Mouse (Mus musculus): ENCODE results near the gene Vmn2r43. TPM values are rescaled to one million over a fixed set of nuclear protein-coding genes. Genes with fewer than 3 reads are reported as not detected.
"Not testable (repeated sequence)": the region's sequence is repeated elsewhere in the genome, so short reads cannot be mapped to it uniquely, and the experiment has no call there.

Gene Vmn2r43
- not detected for total RNA-seq (2021)
- long read RNA-seq, experiment 1: 0 reads
- long read RNA-seq, experiment 2: 0 reads

DNA sequence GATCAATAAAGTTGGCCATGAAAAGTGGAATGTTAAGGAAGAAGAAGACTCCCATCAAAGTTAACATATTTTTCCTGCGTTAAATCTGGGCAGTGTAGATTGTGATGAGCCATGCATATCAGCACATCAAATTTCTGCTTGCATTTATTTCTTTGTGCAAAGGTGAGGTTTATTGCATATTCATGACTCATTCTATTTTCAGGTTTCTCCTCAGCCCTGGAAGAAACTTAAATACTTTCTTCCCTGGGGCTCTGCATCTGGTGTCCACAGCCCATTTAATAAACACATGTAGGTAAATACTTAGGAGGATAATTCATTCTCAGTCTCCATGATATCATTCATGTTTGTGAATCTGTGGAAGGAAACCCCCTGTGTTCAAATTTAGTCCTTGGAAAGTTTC is at the start of gene Vmn2r43:
Gene Vmn2r43, minus strand, starts transcription at position 101 of the 400 bp plus-strand sequence.
- not testable (repeated sequence) for DNase-seq (ENCODE audit: low spot score in 2 of 2)

- DNase-seq (ENCODE audit: low spot score in 2 of 2): not testable (repeated sequence)
Observed at GRCm38 (mm10) chr7:8200220-8200619, 60.2 kb downstream of the Vmn2r43 start, which contains the start of gene Vmn2r42. Gene Vmn2r42 (minus strand): TSS chr7:8200320.

Other genes with a start within 250 kb of the Vmn2r43 start
- gene Vmn2r41, start 98.9 kb downstream of the Vmn2r43 start, total RNA-seq (2021): not detected
- not detected for gene Vmn2r42, start 60.3 kb downstream of the Vmn2r43 start, total RNA-seq (2021)
- not detected for gene Vmn2r44, start 122.7 kb upstream of the Vmn2r43 start, total RNA-seq (2021)
- not detected for gene Vmn2r45, start 228.5 kb upstream of the Vmn2r43 start, total RNA-seq (2021)

Data from adrenal gland, postnatal 4 days (tissue).